Mouse (Mus musculus) lung, postnatal 0 days (tissue): ENCODE measurements around the gene Lman1l.

Experiments
- CTCF ChIP-seq: IDR thresholded peaks from 2 replicates; pipeline ENCODE4 v1.5.1; 2016; ENCODE audit warnings: antibody characterized with exemption, mild to moderate bottlenecking
- EP300 ChIP-seq: IDR thresholded peaks from 2 replicates; pipeline ENCODE4 v1.6.1; 2016; ENCODE audit warnings: antibody characterized with exemption, mild to moderate bottlenecking, control low read depth

- no peak for TF ChIP-seq CTCF
- TF ChIP-seq EP300: no peak
Observed at GRCm38 (mm10) chr9:57667136-57667535, 46.6 kb upstream of the Lman1l start.
